Mouse (Mus musculus) splenic B cell, adult 2 months (primary cell): ENCODE measurements around the gene Crip1.

Experiments used
- DNase-seq: peaks from one replicate; pipeline ENCODE4 v3.0.0-alpha.2; 2011; ENCODE audit warnings: low read depth, low spot score
- H3K27me3 ChIP-seq: 2 replicates; pipeline ENCODE4 v1.6.1; 2012; ENCODE audit warnings: mild to moderate bottlenecking, low read length, moderate library complexity, mixed read lengths; ENCODE audit not compliant: control insufficient read depth, poor library complexity, insufficient read depth, severe bottlenecking
- H3K36me3 ChIP-seq: 2 replicates; pipeline ENCODE4 v1.6.1; 2012; ENCODE audit warnings: mild to moderate bottlenecking, low read length, moderate library complexity, mixed read lengths; ENCODE audit not compliant: control insufficient read depth, poor library complexity, insufficient read depth, severe bottlenecking

Gene Crip1

GRCm38 (mm10) chr12:113138291-113138690 is 7.8 kb upstream of the Crip1 start:
- H3K36me3 ChIP-seq: peaks cover 4% of the 10 kb centered on the region; the same call in 1 of the 2 replicates

GRCm38 (mm10) chr12:113138901-113139864 is 6.9 kb upstream of the Crip1 start:
- Histone ChIP-seq H3K36me3 (peaks cover 4% of the 10 kb centered on the region; the same call in 1 of the 2 replicates), H3K27me3 (no peaks in the 10 kb centered on the region)
- no peak for DNase-seq

More at GRCm38 (mm10) chr12:113138291-113138690, 7.8 kb upstream of the Crip1 start:
- no peak for DNase-seq
- H3K27me3 ChIP-seq: no peaks in the 10 kb centered on the region

GRCm38 (mm10) chr12:113139908-113140615 is 6.1 kb upstream of the Crip1 start, which contains the start of gene Crip2:
TSS of gene Crip2 (plus strand) at chr12:113140236.
- Histone ChIP-seq H3K27me3 (no peaks in the 10 kb centered on the region), H3K36me3 (peaks cover 3% of the 10 kb centered on the region; the same call in 1 of the 2 replicates)
- peak; percentile 91 for DNase-seq

GRCm38 (mm10) chr12:113140616-113141411 is 5.3 kb upstream of the Crip1 start:
- no peak for DNase-seq
- Histone ChIP-seq H3K36me3 (peaks cover 1% of the 10 kb centered on the region; the same call in 1 of the 2 replicates), H3K27me3 (no peaks in the 10 kb centered on the region)

- H3K27me3 ChIP-seq: no peaks in the 10 kb centered on the region
- DNase-seq: no peak
- H3K36me3 ChIP-seq: no peaks in the 10 kb centered on the region; the same call in 1 of the 2 replicates
These were observed 4.6 kb upstream of the Crip1 start for GRCm38 (mm10) chr12:113141531-113141973.

GRCm38 (mm10) chr12:113142021-113142975 is 3.8 kb upstream of the Crip1 start:
- DNase-seq: no peak
- Histone ChIP-seq H3K27me3 (no peaks in the 10 kb centered on the region), H3K36me3 (no peaks in the 10 kb centered on the region; the same call in 1 of the 2 replicates)

- no peak for DNase-seq
These were observed 3.0 kb upstream of the Crip1 start for GRCm38 (mm10) chr12:113143164-113143563.

GRCm38 (mm10) chr12:113144001-113144756 is 1.9 kb upstream of the Crip1 start:
- H3K36me3 ChIP-seq: no peaks in the 10 kb centered on the region; the same call in 1 of the 2 replicates
- DNase-seq: peak; percentile 70
- no peaks in the 10 kb centered on the region for H3K27me3 ChIP-seq

More at GRCm38 (mm10) chr12:113143164-113143563, 3.0 kb upstream of the Crip1 start:
- H3K27me3 ChIP-seq: no peaks in the 10 kb centered on the region
- H3K36me3 ChIP-seq: no peaks in the 10 kb centered on the region; the same call in 1 of the 2 replicates

GRCm38 (mm10) chr12:113144886-113145285 is 1.2 kb upstream of the Crip1 start:
- Histone ChIP-seq H3K36me3 (no peaks in the 10 kb centered on the region), H3K27me3 (no peaks in the 10 kb centered on the region)
- no peak for DNase-seq

- no peaks in the 10 kb centered on the region for H3K36me3 ChIP-seq
- no peaks in the 10 kb centered on the region for H3K27me3 ChIP-seq
- DNase-seq: no peak
These were observed 525 bp upstream of the Crip1 start for GRCm38 (mm10) chr12:113145591-113145990.

- Histone ChIP-seq H3K36me3 (no peaks in the 10 kb centered on the region), H3K27me3 (no peaks in the 10 kb centered on the region)
- no peak for DNase-seq
These were observed 1.4 kb downstream of the Crip1 start for GRCm38 (mm10) chr12:113147481-113147880.

GRCm38 (mm10) chr12:113148381-113149035 is 2.4 kb downstream of the Crip1 start:
- Histone ChIP-seq H3K36me3 (no peaks in the 10 kb centered on the region), H3K27me3 (no peaks in the 10 kb centered on the region)
- peak; percentile 61 for DNase-seq
